Mouse (Mus musculus): ENCODE measurements around the gene Pip4k2a.

The Pip4k2a gene

DNA sequence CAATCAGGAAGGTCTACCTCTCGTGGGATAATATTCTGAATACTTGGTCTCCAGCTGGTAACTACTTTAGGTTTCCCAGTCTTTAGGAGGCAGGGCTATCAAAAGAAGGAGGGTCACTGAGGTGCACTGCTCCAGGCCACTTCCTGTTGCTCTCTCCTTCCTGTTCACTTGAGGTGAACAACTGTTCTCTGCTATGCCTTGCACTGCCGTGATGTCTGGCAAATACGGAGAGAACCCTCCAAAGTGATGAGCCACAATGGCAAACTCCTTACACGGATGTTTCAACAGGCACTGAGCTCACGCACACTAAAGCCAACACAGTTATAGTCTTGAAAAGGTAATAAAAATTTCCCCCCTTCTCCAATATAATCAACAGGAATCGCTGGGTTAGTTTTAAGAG is 15.3 kb downstream of the Pip4k2a start:
- peak in 1 of 2 experiments; percentile 23 for DNase-seq (ENCODE audit: low spot score in 2 of 2)

DNA sequence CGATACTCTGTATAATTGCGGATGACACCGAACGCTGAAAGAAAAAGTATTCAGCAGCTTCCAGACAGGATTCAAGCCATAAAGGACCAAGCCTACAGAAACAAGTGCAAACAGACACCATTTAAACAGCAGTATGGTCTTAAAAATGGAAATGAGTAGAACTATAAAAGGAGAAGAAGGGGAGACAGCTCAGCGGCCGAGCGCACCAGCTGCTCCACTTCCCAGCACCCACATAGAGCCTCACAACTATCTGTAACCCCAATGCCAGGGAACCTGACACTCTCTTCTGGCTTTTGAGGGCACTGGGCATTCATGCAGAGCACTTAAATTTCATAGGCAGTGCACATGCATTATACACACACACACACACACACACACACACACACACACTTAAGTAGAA is 18.3 kb downstream of the Pip4k2a start:
- DNase-seq (ENCODE audit: low spot score in 2 of 2), result no peak

DNA sequence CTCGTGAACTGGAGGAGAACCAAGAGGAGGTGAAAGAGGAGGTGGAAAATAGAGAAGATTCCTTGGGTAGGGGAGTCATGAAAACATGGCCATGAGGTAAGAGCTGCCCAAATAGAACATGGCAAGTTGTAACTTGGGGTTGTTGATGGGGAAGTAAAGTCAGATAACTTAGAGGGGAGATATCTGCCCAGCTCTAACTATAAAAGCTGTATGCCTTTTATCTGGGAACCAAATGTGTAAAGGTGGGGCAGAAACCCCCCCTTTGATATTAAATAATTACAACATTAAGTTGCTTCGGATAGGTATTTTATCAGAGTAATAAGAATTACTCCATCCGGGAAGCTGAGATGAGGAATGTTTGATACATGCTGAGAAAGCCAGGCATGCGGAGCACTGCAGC is 18.9 kb downstream of the Pip4k2a start:
- no peak for DNase-seq (ENCODE audit: low spot score in 2 of 2)

DNA sequence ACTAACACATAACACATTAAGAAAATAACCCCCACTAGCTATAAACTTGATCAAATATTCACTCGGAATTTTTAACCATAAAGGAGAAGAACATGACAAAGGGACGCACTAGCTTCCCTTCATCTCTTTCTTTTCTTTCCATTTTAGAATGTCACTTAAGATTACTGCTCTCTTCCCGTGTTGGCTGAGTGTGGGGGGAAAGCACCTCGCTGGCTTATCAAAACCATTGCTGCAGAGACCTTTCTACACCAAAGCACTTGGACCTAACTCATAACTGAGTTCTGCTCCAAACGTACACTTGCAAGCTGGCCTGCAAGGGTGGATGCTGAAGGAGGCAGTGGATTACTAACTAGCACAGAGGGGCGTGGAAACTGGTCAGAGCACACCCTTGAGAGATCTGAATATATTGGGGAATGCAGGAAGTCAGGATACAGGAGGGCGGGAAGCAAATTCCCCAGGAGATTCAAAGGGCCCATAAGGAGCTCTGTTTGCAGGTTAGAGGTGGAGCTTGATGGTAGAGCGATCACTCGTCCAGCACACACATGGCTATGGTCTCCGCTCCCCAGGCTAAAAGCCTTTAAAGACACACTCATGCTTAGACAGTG is 20.6 kb downstream of the Pip4k2a start:
- no peak for DNase-seq (ENCODE audit: low spot score in 2 of 2)

DNA sequence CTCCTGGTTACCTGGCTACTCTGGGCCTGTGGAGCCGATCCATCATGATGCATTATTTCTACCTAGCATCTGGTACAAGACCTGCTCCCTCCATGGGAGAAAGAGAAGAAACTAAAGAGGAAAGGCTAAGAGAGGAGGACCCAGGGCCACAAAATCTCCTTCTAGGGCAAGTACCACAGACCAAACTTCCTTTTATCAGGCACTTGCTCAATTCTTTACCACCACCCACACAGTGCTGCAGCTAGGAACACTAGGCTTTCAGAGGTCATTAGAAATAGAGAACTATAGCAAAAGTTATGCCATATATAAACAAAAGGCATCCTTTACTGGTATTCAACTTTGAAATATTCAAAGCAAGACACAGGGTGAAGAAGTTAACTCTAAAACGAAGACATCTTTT is 21.8 kb downstream of the Pip4k2a start:
- peak in 1 of 2 experiments; percentile 22 for DNase-seq (ENCODE audit: low spot score in 2 of 2)

DNA sequence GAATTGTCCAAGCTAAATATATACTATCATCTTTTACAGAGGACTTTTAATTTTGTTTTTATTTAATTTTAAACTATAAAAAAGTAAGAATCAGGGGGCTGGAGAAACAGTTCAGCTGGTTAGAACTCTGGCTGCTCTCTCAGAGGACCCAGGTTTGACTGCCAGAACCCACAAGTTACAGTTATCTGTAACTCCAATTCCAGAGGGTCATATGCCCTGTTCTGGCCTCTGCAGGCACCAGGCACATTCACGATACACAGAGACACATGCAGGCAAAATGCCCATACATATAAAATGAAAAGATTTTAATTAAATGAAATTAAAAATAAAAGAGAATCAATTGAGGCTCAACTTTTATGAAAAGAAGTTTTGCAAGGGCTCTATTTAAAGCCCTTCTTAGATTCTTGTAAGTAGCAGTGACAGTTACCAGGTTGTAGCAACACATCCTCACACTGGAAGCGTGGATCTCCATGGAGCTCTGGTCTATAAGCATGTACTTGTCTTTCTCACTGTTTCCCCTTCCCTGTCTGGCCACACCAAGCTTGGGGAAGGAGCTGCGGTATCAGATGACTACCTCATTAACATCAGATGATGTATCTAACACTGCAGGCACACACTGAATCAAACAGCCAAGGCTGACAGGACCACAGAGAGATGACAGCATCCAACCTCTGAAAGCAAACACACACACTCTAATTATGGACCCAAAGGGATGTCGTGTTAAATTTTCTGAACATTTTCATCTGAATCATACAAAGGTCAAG is 22.9 kb downstream of the Pip4k2a start:
- DNase-seq (ENCODE audit: low spot score in 2 of 2), result no peak

DNA sequence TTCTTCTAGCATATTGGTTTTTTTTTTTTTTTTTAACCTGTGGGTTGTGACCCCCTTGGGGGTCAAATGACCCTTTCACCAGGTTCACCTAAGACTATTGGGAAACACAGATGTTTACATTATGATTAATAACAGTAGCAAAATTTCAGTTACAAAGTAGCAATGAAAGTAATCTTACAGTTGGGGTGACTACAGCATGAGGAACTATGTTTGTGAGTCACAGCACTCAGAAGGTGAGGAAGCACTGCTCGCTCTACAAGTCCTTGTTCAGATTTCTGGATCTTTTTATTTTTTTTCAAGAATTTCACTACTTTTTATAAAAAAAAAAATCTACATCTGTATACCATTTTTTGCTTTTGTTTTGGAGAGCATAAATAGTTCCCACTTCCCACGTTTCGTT is 26.4 kb downstream of the Pip4k2a start:
- no peak for DNase-seq (ENCODE audit: low spot score in 2 of 2)

DNA sequence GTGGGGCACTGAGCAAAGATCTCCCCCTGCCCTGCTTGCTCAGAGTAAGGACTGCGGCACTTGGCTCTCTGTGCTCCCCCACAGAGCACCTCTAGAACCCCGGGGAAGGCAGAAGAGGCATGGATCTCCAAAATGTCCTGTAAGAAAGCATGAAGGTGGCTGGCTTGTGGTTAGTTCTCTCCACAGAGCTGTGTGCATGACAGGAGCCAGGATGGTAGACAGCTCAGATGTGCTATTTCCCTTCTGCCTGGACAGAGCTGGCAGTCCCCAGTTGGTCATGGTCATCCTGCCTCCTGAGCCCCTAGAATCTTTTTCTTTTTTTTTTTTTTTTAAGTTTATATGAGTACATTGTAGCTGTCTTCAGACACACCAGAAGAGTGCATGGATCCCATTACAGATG is 27.5 kb downstream of the Pip4k2a start:
- no peak for DNase-seq (ENCODE audit: low spot score in 2 of 2)

DNA sequence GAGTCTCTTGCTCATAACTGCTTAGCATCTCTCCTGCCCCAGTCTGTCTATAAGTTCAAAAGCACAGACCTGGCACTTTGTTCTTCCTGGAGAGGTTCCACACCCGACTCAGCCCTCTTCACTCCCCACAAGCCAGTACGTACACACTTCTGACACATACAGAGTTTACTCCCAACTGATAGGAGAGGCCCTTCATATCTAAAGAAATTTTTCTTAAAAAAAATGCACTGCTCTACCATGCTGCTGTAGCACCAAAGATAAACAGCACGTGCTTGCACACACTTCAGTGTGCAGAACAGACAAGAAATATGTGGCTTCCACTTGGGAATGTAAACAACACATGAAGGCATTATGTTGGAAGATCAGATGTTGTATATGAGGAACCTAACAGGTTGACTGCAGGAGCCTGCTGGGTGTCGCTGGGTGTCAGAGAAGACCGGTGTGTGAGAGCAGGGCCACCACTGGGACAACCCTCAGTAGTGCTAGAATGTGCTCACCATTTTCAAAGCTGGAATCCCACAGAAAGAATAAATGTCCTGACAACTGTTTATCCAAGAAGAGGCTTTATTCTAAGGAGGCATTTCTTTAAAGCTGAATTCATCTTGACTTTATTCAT is 28.8 kb downstream of the Pip4k2a start:
- no peak for DNase-seq (ENCODE audit: low spot score in 2 of 2)

DNA sequence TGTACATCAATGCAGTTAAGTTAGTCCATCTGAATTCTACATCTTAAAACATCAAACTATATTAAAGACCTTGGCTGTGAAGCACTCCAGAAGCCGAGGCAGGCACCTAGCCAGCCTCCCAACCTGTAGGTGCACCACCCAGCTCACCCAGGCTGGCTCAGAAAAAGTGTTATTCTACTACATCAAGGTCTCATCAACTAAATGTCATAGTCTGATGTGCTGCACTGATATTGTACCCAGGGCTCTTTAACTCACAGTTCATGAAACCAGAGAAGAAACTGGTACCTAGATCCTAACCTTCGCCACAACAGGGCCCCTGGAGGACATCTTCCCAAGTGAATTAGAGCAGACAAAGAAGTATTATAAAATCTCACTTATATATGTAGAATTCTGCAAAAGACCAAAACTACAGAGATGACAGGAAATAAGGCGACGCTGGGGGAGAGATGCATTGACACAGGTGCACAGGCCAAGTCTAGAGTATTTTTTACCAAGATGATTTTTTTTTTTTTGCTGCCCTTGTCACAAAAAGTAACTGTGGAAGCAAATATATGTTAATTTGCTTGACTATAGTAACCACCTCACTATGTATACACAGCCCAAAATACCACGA is 30.4 kb downstream of the Pip4k2a start:
- DNase-seq (ENCODE audit: low spot score in 2 of 2), result no peak

DNA sequence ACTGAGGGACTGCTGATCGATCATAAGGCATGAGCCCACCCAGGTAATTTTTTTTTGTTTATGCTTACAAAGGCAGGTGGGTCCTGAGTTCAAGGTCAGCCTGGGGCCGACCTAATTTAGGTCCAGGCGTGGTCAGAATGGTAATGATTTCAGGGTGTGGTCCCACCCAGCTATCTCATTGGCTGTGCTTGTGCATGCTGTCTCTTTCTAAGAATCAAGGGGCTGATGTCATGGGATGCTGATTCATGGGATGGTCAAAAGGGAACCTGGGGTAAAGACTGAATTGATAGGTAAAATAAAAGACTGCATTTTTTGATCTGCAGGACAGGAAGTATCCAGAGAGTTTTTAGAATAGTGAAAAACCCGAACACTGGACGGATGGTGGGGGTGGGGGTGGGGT is 31.4 kb downstream of the Pip4k2a start:
- no peak for DNase-seq (ENCODE audit: low spot score in 2 of 2)

DNA sequence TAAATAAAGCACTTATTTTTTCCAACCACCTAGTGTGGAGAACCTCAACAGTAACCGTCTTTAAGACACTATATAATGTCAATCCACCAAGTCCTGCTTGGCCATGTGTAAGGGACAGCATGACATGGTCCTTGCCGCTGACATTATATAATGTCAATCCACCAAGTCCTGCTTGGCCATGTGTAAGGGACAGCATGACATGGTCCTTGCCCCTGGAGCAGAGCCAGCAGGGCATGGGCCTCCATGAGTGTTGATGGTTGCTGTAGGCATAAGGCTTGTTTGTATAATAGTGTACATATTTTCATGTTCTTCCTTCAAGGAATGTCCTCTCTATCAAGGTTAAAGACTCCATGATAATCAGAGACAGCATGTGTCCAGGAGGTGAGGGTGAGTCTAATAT is 32.0 kb downstream of the Pip4k2a start:
- no peak for DNase-seq (ENCODE audit: low spot score in 2 of 2)

DNA sequence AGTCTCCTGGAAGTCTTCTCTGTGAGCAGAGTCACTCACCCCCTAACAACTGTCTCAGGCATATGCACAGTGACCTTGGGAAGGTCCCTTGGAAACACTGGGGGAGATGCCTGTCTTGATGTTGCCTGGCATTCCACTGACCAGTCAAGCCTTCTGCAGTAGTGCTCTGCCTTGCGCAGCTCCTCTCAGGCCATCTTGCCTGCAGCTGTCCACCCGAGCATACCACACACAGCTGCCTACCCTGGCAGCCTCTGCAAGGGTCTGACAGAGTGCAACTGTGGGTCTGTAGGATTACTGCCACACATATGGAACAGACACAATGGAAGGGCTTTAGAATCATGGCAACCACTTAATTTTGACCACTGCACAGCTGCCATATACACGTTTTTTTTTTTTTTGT is 32.8 kb downstream of the Pip4k2a start:
- DNase-seq (ENCODE audit: low spot score in 2 of 2), result no peak

DNA sequence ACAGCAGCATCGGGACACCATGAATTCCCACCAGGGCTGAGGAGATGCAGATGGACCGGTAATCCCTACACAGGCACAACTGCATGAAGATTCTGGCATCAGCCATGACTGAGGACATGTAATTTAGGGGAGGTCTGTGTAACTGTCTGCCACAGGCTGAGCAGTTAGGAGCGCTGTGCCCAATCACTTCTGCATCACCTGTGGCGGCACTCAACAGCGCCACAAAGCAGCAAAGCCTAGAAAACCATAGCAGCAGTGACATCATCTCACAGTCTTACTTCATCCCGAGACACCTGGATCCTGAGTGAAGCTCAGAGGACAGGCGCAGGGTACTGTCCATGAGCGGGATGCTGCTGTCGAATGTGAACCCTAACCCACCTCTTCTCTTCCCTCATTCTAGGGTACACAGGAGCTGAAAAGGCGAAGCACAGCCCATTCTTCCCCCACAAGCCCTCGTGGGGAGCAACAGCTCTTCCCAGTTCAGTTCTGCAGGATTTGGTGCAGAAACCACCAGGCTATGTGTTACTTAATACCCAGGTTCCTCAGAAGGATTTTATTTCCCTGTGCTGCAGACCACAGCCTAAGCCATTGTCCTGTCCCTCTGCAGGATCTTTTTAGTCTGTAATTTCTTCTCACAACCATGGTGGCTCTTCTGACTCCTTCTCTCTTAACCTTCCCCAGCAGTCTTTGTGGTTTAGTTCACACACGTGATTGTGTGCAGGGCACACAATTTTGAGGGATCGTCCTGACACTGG is 34.5 kb downstream of the Pip4k2a start:
- DNase-seq (ENCODE audit: low spot score in 2 of 2), result no peak

DNA sequence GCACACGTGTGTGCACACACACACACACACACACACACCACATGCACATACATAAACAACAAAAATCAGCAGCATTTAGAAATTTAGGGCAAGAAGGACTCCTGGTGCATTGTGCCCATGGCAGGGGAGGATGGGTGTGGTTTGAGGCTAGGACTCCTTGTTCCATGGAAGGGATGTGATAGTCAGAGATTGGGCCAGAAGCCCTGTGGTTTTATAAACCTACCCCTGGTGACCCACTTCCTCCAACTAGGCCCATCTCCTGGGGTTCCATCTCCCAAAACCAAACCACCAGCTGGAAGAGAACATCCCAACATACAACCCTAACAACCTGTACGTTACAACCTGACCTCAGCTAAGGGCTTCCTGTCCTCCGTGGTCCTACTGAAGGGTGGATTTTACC is 35.4 kb downstream of the Pip4k2a start:
- DNase-seq (ENCODE audit: low spot score in 2 of 2), result no peak

DNA sequence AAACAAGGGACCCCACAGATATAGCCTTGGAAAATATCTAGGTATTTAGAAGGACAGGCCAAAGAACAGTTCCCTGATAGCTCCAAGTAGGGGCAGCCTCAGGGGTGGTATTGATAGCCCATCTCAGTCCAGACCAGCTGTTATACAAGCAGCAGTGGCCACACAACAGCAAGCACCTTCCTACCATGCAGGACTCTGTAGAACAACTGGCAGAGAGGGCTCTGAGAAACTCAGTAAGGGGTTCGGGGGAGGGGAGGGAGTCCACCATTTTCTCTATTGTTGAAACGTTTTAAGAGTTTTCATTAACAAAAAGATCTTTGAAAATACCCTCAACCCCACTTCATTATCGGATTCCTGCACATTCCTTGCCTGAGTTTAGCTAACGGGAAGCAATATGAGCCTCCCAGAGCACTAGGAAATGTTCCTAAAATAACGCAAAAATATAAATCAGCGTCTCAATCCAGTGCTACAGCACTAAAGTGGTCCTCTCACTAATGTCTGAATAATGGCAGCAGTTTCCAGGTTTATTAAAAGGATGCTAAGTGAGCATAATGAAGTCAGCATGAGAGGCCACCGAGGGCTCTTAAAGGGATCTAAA is 37.5 kb downstream of the Pip4k2a start:
- DNase-seq (ENCODE audit: low spot score in 2 of 2), result no peak

DNA sequence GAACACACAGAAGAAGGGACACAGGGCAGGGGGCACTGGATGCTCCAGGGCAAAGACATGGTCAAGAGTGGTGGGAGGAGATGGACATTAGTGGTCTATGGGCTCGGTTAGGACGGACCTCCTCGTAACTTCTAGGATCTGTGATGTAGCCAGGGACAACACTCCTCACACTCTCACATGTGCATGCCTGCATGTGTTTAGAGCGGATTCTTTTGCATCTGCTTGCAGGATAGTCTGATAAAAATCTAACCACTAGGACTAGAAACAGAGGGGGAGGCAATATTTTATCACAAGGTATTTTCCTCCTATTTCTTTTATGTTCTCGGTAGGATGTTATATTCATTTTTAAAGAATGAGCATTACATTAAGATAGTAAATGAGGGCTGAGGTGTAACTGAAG is 38.4 kb downstream of the Pip4k2a start:
- DNase-seq (ENCODE audit: low spot score in 2 of 2), result no peak

DNA sequence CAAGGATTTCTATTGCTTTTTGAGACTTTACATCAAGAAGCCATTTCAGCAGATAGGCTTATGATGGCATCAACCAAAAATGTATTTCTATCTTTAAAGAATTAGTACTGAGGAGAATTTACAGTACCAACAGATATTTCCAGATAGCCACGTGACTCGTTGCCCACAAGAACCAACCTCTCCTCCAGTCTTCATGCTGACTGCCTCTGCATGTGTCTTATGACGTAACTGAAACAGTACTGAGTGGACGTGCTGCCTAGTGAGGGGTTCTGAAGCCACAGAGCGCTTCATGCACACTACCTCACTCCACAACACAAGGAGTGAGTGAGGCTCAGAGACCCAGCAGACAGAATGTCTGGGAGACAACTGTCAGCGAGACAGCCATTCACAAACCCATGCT is 38.9 kb downstream of the Pip4k2a start:
- peak; percentile 28 to 55 for DNase-seq (ENCODE audit: low spot score in 2 of 2)

DNA sequence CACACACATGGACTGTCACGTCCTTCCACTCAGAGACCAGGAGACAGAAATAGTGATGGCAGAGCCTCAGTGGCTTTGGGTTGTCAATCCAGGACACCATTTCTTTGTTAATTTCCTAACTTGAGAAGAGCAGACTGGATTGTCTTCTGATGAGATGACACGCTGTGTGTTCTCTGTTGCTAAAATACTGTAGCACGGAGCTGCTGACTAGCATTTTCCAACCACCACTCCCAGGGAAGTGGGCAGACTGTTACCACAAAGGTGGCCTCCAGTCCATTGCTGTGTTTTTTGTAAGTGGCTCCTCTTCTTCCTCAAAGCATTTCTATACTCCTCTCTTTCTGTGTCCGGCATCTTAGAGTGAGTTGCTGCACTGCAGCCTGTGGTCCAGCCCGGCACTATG is 39.4 kb downstream of the Pip4k2a start:
- peak in 1 of 2 experiments; percentile 21 for DNase-seq (ENCODE audit: low spot score in 2 of 2)

DNA sequence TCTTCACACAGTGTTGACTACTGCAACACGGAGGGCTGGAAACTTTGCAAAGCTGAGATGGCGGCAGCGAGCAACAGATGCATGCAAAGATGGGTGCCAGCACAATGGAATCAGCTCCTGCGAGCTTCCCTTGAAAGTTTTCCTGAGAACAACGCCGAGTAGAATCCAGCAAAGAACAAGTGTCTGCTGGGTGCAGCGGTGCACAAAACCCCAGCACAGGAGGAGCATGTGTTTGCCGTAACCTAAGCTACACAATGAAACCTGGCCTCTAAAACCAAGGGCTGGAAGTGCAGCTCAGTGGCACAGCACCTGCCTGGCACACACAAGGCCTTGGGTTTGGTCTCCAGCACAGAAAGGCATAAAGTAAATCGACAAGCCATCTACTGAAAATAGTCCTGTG is 39.9 kb downstream of the Pip4k2a start:
- DNase-seq (ENCODE audit: low spot score in 2 of 2), result no peak

DNA sequence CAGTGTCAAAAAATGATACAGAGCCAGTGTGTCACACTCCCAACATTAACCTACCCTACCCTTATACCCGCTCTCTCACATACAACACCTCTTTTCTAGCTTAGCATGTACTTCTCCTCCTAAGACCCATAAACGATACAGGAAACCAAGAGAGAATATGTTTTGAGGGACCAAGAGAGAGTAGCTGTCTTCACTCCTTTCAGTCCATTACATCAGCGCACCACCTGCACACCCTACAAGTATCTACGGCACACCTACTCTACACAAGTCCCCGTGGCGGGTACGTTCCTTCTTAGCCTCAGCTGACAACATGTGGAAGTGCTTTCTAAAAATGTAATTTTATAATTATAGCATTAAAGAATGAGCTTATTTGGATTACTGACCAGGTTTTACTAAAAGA is 40.5 kb downstream of the Pip4k2a start:
- no peak for DNase-seq (ENCODE audit: low spot score in 2 of 2)

DNA sequence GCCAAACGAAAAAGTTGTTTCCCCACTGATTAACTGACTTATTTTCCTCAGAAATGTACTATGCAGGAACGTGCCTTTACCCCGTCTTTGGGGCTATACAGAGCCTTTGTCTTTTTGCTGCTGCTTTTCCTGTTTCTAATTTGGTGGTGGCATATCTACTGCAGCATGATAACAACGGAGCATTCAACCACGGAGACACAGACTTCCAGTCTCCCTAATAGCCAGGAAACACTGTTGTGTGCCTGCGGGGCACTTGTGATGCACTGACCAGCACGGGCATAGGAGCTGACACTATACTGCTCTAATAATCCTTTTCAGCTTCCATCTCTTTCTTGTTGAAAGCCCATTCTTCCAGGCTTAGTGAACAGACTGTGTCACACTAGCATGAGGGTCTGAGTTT is 41.0 kb downstream of the Pip4k2a start:
- DNase-seq (ENCODE audit: low spot score in 2 of 2), result no peak
